Mouse (Mus musculus): ENCODE results near the gene Clic6. TPM values are rescaled to one million over a fixed set of nuclear protein-coding genes. Genes with fewer than 3 reads are reported as not detected.

The Clic6 gene
- polyA plus RNA-seq, 1 experiment from 2014 or later, result 80.6 TPM

DNA sequence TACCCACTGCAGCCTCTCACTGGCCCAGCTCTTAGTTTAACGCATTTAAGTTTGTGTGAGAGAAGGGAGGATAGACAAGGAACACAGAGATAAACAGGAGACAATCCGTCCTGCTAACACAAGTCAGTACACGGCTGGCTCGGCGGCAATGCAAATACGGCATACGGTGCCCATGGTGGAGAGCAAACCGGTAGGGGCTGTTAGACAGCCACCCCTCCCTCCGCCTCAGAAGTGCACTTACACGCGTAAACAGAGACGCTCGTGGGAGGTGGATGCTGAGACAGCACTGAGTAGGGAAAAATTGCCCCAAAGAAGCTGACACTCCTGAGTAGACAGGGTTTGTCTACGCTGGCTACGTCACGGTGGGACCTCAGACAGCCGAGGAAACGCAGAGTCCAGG, 31.0 kb upstream of the Clic6 start:
- no peak overlapping the region for H3K27ac ChIP-seq
- H3K9me3 ChIP-seq, result no peaks in the 10 kb centered on the region
- H3K27me3 ChIP-seq (replicated peaks), result no peaks in the 10 kb centered on the region
- 72% methylated on average over 18 of the region's 18 CpGs for WGBS
- no peak; the same call in 1 of the 2 replicates for ATAC-seq
- H3K36me3 ChIP-seq, result no peaks in the 10 kb centered on the region
- no peak overlapping the region for H3K9ac ChIP-seq
- H3K4me3 ChIP-seq (replicated peaks), result no peak overlapping the region
- no peak overlapping the region for H3K4me2 ChIP-seq (replicated peaks)
- no peaks in the 10 kb centered on the region for H3K4me1 ChIP-seq (replicated peaks)

DNA sequence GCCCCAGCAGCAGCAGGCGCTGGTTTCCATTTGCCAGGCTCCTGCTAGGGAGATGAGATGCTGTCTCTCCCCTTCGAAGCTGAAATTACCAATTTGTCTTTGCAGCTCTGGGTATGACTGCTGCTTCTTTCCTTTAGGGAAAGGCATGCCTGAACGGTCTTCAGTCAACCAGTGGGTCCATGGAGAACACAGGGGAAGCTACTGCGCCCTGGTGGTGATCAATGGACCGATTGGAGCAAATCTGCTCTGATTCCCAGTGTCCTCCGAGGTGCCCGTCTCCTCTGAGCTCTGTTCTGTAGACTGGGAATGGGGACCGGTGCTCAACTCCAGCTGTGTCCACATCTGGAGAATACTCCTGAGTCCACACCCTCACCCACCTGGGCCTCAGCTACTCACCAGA, 30.0 kb upstream of the Clic6 start:
- Histone ChIP-seq H3K9ac (no peak overlapping the region), H3K4me3 (replicated peaks) (no peak overlapping the region), H3K4me2 (replicated peaks) (no peak overlapping the region), H3K27me3 (replicated peaks) (no peaks in the 10 kb centered on the region), H3K4me1 (replicated peaks) (no peaks in the 10 kb centered on the region), H3K27ac (no peak overlapping the region), H3K9me3 (no peaks in the 10 kb centered on the region), H3K36me3 (no peaks in the 10 kb centered on the region)
- ATAC-seq, result no peak
- WGBS, result 79% methylated on average over 8 of the region's 8 CpGs

DNA sequence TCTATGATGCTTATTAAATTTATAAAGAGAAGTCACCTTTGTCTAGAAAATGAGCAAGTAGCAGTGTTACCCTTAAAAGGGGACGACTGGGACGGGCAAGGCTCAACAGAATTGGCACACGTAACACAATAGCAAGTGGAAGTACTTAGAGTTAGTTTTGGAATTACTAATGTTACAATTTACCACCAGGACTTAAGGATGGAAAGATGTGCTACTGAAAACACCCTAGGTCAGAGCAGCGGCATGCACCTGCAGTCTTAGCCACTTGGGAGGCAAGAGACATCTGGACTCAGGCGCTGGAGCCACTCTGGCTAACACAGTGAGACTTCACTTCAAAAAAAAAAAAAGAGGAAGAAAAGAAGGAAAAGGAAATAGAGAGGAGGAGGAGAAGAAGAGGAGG, 29.6 kb upstream of the Clic6 start:
- H3K4me3 ChIP-seq (replicated peaks), result no peak overlapping the region
- H3K27ac ChIP-seq, result no peak overlapping the region
- WGBS, result 80% methylated on average over 5 of the region's 5 CpGs
- no peak for ATAC-seq
- H3K4me1 ChIP-seq (replicated peaks), result no peaks in the 10 kb centered on the region
- H3K9me3 ChIP-seq, result no peaks in the 10 kb centered on the region
- no peaks in the 10 kb centered on the region for H3K36me3 ChIP-seq
- H3K9ac ChIP-seq, result no peak overlapping the region
- no peak overlapping the region for H3K4me2 ChIP-seq (replicated peaks)
- H3K27me3 ChIP-seq (replicated peaks), result no peaks in the 10 kb centered on the region

DNA sequence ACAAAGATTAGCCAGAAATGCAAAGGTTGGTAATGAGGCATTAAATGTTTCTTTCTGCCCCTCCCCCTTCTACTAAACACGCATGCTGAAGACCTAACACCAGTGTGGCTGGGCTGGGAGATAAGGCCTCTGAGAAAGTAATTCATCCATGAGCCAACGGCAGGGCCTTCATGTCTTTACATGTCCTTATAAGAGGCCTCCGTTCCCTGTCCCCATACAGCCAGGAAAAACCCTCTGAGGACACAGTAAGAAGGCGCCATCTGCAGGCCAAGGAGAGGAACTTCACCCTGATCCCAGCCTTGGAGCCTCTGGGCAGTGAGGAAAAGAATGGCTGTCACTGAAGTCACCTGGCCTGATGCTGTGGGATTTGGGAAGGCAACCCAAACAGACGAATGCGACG, 27.9 kb upstream of the Clic6 start:
- Histone ChIP-seq H3K4me2 (replicated peaks) (no peak overlapping the region), H3K36me3 (no peaks in the 10 kb centered on the region), H3K4me1 (replicated peaks) (no peaks in the 10 kb centered on the region), H3K9ac (no peak overlapping the region), H3K27me3 (replicated peaks) (no peaks in the 10 kb centered on the region), H3K27ac (no peak overlapping the region), H3K4me3 (replicated peaks) (no peak overlapping the region), H3K9me3 (no peaks in the 10 kb centered on the region)
- peak; percentile 55 for ATAC-seq
- whole genome bisulfite sequencing, result 28% methylated on average over 7 of the region's 7 CpGs

DNA sequence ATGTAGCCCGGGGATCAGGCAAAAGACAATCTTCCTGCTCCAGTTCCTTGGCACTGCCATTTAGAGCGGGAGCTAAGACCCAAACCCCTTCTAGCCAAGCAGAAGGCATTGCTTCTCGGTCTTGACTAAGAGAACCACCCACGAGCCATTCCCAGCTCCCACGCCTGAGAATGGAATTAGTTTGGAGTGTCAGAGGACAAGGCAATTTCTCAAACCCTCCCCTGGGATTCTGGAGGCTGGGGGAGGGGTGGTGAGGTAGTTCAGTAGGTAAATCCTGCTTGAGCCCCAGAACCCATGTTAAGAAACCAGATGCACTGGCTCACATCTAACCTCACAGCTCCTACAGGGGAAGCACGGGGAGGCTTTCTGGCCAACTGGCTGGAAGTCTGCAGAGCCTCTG, 24.1 kb upstream of the Clic6 start:
- H3K9ac ChIP-seq, result no peak overlapping the region
- peaks cover 15% of the 10 kb centered on the region; the same call in 1 of the 2 replicates for H3K4me1 ChIP-seq (replicated peaks)
- H3K36me3 ChIP-seq, result no peaks in the 10 kb centered on the region
- H3K27ac ChIP-seq, result no peak overlapping the region
- 61% methylated on average over 6 of the region's 6 CpGs for WGBS
- no peak overlapping the region for H3K4me2 ChIP-seq (replicated peaks)
- H3K9me3 ChIP-seq, result no peaks in the 10 kb centered on the region
- no peak overlapping the region for H3K4me3 ChIP-seq (replicated peaks)
- no peaks in the 10 kb centered on the region for H3K27me3 ChIP-seq (replicated peaks)
- ATAC-seq, result no peak

DNA sequence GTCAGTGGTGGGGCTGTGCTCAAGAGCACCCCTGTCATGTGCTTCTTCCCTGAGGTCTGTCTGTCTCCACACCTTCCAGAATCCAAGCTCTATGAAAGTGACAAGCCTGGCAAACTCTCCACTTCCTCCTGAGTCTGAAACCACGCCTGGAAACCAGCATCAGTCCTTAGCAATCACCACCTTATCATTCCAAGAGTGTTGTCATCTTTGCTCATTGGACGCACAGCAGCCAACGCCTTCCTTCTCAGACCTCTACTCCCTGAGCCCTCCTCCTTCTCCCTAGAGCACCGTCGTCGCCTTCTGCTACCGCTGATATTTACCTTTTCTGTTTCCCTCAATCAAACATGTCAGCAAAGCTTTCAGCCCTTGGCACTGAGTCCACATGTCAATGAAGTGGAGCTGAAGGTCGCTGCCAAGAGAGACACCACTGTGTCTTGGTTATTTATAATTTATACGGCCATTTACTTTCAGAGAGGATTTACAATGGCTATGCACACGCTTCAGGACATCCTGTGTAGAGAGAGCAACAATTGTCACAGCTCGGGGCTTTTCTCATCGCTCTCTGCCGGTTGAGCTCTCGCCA, 21.1 kb upstream of the Clic6 start:
- Histone ChIP-seq H3K27ac (no peak overlapping the region; the same call in 1 of the 2 replicates), H3K9ac (no peak overlapping the region), H3K4me1 (replicated peaks) (peaks cover 15% of the 10 kb centered on the region; the same call in 1 of the 2 replicates), H3K36me3 (no peaks in the 10 kb centered on the region), H3K9me3 (no peaks in the 10 kb centered on the region), H3K4me3 (replicated peaks) (peak overlapping the region; percentile 95), H3K4me2 (replicated peaks) (peak overlapping the region; percentile 86), H3K27me3 (replicated peaks) (no peaks in the 10 kb centered on the region)
- ATAC-seq, result peak; percentile 34
- WGBS, result 28% methylated on average over 14 of the region's 14 CpGs

DNA sequence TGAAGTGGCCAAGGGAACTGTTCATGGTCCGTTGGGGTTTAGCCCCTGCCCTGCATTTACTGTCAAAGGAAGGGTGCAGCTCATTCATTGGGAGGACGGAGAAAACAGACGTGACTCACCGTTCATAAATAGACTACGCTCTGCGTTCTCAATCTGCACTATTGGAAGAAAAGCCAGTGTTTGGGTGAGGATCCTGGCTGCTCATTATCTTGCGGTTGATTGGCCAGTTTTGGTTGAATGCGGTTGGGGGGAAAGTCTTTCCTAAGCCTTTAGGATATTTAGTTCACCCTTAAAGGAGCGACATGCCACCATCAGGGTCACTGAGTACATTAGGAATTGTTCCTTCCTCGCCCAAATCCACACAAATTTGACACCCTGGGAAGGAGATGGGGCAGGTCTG, 20.3 kb upstream of the Clic6 start:
- Histone ChIP-seq H3K27ac (no peak overlapping the region), H3K4me2 (replicated peaks) (peak overlapping the region; percentile 86), H3K4me3 (replicated peaks) (peak overlapping the region; percentile 95), H3K9me3 (no peaks in the 10 kb centered on the region), H3K27me3 (replicated peaks) (no peaks in the 10 kb centered on the region), H3K4me1 (replicated peaks) (peaks cover 15% of the 10 kb centered on the region; the same call in 1 of the 2 replicates), H3K9ac (peak overlapping the region; percentile 81), H3K36me3 (no peaks in the 10 kb centered on the region)
- no peak for ATAC-seq
- 8% methylated on average over 10 of the region's 10 CpGs for WGBS

DNA sequence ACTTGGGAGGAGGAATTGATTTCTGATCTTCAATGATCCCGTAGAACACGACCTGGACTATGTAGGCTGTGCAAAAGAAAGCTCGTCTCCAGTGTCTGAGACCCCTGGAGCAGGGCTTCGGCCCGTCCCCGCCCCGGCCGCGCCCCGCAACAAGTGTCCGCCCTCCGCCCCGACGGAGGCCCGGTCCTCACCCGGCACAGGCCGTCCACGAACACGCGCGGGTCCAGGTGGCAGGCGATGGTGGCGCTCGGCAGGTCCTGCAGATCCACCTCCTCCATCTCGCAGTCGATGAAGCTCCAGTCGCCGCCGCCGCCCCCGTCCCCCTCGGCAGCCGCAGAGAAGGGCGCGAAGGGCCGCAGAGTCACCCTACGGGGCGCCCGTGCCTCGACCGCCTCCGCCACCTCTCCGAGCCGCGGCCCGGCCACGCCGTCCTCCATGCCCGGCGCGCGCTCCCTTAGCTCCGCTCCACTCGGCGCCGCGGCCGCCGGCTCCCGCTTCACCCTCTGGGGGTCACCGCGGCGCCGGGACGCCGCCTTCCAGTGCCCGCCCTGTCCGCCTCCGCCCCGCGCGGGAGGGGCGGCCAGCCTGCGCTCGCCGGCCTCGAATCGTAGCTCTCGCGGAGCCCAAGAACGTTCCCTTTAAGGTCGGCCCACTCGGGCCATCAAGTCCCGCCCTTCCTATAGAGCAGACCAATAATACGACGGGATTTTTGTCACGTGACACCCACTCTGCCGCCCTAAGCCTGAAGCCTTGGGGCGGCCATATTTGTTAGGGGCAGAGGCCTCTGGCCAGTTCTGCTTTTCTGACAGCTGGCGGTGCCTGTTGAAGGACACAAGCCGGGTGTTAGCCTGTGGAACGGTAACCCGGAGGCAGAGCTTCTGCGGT, 19.7 kb upstream of the Clic6 start:
- peak overlapping the region; percentile 81 for H3K9ac ChIP-seq
- H3K27me3 ChIP-seq (replicated peaks), result no peaks in the 10 kb centered on the region
- peaks cover 15% of the 10 kb centered on the region; the same call in 1 of the 2 replicates for H3K4me1 ChIP-seq (replicated peaks)
- no peaks in the 10 kb centered on the region for H3K36me3 ChIP-seq
- under 1% methylated on average over 92 of the region's 94 CpGs for WGBS
- peak; percentile 99 for ATAC-seq
- peak overlapping the region; percentile 51; the same call in 1 of the 2 replicates for H3K27ac ChIP-seq
- peak overlapping the region; percentile 95 for H3K4me3 ChIP-seq (replicated peaks)
- peak overlapping the region; percentile 86 for H3K4me2 ChIP-seq (replicated peaks)
- no peaks in the 10 kb centered on the region for H3K9me3 ChIP-seq

DNA sequence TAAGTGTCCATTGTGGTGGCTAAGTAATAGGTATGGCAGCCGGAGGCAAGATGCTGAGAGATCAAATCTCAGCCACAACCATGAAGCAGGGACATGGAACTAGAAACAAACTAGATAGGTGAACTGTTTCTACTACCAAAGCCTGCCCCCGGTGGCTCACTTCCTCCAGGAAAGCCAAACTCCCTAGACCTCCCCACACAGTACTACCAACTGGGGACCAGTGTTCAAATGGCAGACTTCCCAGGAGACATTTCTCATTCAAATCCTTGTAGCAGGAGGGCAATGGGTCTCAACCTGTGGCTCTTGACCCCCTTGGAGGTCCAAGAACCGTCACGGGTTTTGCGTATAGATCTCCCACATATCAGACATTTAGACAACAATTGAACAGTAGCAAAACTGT, 18.5 kb upstream of the Clic6 start:
- Histone ChIP-seq H3K27me3 (replicated peaks) (no peaks in the 10 kb centered on the region), H3K4me1 (replicated peaks) (peaks cover 15% of the 10 kb centered on the region; the same call in 1 of the 2 replicates), H3K9ac (no peak overlapping the region), H3K9me3 (no peaks in the 10 kb centered on the region), H3K36me3 (no peaks in the 10 kb centered on the region), H3K27ac (no peak overlapping the region), H3K4me2 (replicated peaks) (no peak overlapping the region), H3K4me3 (replicated peaks) (no peak overlapping the region)
- 73% methylated on average over 5 of the region's 5 CpGs for WGBS
- no peak for ATAC-seq

DNA sequence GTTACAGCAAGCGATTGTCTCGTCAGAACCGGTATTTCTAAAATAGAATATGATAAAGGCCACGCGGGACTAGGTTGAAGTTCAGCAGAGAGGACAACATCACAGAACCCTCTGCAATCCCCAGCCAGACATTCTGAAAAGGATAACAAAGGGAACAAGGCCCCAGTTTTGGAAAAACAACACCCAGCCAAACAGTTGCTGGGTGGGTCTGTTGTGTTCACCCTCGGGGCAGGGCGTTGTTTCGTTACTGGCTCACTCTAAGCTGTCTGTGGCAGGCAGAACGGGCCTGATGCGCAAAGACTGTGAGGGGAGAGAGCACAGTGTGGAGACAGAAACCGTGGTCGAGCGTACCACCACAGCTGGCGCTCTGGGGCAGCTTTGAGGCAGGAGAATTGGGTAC, 17.1 kb upstream of the Clic6 start:
- ATAC-seq, result no peak
- no peaks in the 10 kb centered on the region for H3K36me3 ChIP-seq
- no peak overlapping the region for H3K27ac ChIP-seq
- no peak overlapping the region for H3K9ac ChIP-seq
- no peak overlapping the region for H3K4me2 ChIP-seq (replicated peaks)
- H3K4me1 ChIP-seq (replicated peaks), result peaks cover 15% of the 10 kb centered on the region; the same call in 1 of the 2 replicates
- WGBS, result 80% methylated on average over 14 of the region's 14 CpGs
- no peaks in the 10 kb centered on the region for H3K9me3 ChIP-seq
- H3K4me3 ChIP-seq (replicated peaks), result no peak overlapping the region
- H3K27me3 ChIP-seq (replicated peaks), result no peaks in the 10 kb centered on the region

DNA sequence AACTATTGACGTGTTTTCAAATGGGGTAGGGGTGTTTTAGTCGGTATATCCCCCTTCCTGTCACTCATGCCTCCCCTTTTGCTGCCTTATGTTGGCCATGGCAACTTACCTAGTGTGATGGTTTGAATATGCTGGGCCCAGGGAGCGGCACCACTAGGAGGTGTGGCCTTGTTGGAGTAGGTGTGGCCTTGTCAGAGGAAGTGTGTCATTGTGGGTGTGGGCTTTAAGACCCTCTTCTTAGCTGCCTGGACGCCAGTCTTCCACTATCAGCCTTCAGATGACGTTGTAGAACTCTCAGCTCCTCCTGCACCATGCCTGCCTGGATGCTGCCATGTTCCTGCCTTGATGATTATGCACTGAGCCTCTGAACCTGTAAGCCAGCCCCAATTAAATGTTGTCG, 14.8 kb upstream of the Clic6 start, which contains the start of gene Rcan1:
Gene Rcan1 (minus strand): TSS at position 162 of the 400 bp plus-strand sequence.
- 72% methylated on average over 6 of the region's 6 CpGs for WGBS
- H3K36me3 ChIP-seq, result no peaks in the 10 kb centered on the region
- no peak within 1 kb of the TSS for H3K4me2 ChIP-seq (replicated peaks)
- H3K27me3 ChIP-seq (replicated peaks), result no peaks in the 10 kb centered on the region
- no peak within 1 kb of the TSS for H3K27ac ChIP-seq
- no peak for ATAC-seq
- no peaks in the 10 kb centered on the region for H3K4me1 ChIP-seq (replicated peaks)
- H3K9ac ChIP-seq, result no peak within 1 kb of the TSS
- no peaks in the 10 kb centered on the region for H3K9me3 ChIP-seq
- H3K4me3 ChIP-seq (replicated peaks), result no peak within 1 kb of the TSS

DNA sequence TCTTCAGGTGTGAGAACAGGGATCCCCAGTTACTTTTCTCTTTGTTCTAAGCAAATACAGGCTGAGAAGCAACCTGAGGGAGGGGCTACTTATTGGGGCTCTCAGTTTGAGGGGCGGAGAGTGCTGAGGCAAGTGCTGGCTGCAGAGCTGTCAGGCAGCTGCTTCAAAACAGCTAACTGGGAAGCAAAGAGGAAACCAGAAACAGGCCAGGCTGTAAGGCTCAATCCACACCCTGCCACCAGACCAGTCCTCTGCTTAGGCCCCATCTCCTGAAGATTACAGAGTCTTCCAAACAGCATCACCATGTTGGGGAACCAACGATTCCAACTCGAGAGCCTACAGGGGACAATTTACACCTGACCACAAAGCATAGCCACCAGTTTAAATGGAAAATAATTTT, 12.6 kb upstream of the Clic6 start:
- Histone ChIP-seq H3K4me1 (replicated peaks) (no peaks in the 10 kb centered on the region), H3K36me3 (no peaks in the 10 kb centered on the region), H3K27ac (no peak overlapping the region), H3K4me3 (replicated peaks) (no peak overlapping the region), H3K9me3 (no peaks in the 10 kb centered on the region), H3K4me2 (replicated peaks) (no peak overlapping the region), H3K9ac (no peak overlapping the region), H3K27me3 (replicated peaks) (no peaks in the 10 kb centered on the region)
- no peak for ATAC-seq
- WGBS, result 60% methylated on average over 3 of the region's 3 CpGs
